Mouse (Mus musculus) NIH3T3 (cell line): ENCODE data around the gene Dennd4a.
A peak's percentile ranks its signal among the peaks of the same experiment; 100 is the strongest.
"Not testable (repeated sequence)": the region's sequence is repeated elsewhere in the genome, so short reads cannot be mapped to it uniquely, and the experiment has no call there.

Experiments
- DNase-seq: peaks from one replicate; pipeline ENCODE4 v3.0.0-alpha.2; 2012; ENCODE audit warnings: low read depth

Dennd4a gene

DNA sequence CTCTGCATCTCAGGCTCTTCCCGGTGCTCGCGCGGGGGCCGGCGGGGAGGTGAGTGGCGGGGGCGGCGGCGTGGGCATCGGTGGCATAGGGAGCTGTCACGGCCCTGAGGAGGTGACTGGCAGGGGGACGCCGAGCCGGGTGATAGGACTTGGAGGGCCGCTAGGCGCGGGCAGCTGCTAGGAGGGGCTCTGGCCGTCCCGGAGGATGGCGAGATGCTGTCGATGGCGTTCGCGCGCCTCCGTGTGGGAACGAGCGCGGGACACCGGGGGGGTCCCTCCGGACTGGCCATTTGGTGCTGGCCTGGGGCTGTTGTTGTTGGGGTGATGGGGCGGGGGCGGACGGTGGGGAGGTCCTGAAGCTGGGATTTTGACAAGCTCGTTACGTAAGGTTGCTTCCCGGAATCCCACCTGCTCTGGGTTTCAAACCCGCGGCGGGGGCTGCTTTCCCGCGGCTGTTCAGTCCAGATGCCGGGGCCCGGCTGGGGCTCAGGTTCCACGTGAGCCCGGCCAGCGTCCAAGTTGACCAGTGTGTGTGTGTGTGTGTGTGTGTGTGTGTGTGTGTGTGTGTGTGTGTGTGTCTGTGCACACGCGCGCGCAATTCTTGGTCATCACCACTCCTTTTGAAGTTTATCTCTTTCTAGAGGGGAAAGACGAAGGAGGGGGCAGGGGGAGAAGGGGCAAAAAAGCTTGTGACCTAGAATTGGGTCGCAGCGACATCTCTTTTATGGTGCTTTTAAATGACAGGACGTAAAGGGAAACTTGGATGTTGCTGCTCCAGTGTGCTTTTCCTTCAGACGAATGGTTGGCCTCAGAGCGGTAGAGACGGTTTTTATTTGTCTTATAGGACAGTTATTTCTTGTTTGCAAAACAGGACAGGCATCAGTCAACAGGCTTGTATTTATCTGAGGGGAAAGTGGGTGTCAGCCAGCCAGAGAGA, 666 bp downstream of the Dennd4a start:
- DNase-seq: peak; percentile 79

DNA sequence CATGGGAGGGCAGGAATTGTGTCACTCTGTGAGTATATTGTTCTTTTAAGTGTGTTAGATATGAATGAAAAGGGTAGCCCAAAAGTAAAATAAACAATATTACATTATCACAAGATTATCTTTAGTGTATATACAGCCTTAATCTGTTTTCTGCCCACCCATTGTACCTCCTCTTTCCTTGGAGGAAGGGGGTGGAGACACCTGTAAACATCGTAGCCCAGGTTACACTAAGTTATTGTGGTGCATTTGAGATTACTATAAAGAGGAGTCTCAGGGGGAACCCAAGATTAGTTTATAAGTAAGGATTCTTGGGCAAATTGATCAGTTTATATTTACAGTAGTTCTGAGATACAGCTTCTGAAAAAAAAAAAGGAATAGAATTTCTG, 1.3 kb downstream of the Dennd4a start:
- DNase-seq: no peak

DNA sequence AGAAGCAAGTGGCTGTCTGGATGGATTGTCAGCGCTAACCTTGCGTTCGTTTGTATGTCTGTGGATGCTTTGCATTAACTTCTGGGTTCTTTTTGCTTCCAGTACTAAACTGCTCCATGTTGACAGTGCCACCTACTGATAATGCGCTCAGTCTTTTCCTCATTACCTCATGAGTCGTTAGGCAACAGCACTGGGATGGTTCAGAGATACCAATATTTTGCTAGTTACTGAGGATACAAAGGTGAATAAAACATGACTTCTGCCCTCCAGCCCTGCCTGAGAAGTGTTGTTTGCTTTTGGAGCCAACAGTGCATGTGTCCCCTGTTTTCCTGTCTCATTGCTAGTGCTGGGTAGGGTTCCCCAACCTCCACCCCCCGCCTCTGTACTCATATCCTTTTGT, 3.1 kb downstream of the Dennd4a start:
- DNase-seq: no peak

DNA sequence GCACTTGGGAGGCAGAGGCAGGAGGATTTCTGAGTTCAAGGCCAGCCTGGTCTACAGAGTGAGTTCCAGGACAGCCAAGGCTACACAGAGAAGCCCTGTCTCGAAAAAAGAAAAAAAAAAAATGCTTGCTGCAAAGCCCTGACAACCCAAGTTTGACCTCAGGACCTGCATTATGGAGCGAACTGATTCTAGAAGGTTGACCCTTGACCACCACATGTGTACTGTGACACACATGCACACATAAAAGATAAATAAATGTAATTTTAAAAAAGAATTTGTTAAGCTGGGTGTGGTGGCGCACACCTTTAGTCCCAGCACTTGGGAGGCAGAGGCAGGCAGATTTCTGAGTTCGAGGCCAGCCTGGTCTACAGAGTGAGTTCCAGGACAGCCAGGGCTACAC, 8.5 kb downstream of the Dennd4a start:
- not testable (repeated sequence) for DNase-seq

DNA sequence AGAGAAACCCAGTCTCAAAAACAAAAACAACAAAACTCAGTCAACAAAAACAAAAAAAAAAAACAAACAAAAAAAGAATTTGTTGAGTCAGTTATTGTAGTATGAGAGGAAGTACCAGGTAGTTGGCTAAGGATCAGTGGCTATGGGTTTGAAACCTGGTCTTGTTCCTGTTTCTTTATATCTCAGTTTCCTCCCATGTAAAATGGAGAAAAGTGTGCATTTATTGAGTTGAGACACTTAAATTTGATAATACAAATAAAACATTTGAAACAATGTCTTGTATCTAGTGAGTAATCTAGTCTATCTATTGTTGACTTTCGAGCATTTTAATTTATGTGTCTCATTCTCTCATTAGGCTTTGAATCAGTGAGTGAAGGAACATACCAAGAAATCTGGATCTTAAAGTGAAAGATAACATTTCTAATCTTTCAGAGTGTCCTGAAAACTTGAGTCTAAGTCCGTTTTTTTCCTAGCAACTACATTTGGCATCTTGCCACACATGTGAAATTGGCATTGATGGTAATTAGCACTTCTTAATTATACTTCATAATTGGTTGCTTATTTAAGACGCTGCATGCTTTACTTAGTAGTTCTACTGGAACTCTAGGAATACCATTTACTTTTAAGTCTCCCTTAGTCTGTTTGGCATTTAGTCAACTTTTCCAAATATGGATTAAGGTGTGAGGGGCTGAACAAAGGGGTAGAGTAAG, 9.1 kb downstream of the Dennd4a start:
- no peak for DNase-seq

DNA sequence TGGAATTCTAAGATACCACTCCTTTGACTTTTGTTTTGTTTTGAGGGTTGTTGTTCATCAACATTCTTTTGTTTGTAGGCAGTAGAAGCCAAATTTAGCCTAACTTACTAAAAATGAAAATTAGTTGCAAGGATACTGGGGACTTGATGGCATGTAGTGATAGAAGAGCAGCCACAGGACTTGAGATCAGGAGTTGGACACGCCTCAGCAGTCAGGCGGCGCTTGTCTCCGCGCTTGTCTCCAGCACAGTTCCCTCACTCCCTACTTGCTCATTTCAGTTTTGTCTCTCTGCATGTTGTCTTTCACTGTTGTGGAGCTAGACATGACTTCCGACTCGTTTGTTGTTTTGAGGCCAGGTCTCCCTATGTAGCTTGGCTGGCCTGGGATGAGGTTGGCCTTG, 11.1 kb downstream of the Dennd4a start:
- no peak for DNase-seq

DNA sequence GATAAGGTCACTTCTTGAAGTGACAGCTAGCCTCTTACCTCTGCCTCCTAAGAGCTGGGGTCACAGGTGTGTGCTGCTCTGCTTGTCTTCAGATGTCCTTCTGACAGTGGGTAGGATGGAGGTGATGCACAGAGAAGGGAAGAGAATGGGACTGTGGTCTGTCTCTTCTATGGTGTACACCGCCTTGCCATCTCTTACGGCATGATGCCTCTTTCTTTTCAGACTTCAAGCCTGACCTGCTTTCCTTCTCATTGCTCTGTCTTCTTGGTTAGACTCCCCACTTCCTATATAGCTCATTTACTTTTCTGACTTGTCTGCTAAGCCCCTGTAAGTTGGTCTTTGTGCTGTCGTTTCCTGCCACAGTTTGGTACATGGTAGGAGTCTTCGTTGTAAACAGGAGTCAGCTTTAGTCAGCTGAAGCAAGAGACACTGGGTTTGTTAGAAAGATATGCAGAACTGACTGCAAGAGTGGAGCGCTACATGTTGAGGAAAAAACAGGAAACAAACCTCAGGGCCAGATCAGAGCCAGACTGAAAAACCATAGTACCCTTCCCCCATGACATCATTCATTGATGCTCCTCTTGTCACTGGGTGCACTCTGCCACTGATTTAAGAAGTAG, 13.4 kb downstream of the Dennd4a start:
- no peak for DNase-seq

DNA sequence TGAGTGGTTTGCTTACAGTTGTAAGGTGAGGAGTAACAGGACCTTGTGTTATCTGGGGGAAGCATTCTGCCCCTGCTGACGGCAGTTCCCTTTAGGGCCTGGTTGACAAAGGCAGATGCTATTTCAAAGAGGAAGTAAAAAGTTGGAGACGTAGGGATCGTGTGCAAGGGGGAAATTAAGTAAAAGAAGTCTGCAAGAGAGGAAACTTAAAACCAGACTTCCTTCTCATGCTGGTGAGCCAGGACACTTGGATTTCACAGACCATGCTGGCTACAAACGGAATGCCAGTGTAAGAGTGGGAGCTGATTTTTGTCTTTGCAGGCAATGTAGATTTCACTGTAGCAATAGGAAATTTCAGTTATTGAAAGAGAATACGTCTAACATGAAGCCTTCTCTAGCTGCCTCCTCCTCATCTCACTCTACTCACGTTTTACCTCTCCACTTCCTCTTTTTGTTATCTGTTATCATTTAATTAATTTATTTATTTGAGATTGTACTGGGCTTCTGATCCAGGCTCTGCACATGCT, 19.0 kb downstream of the Dennd4a start:
- no peak for DNase-seq

DNA sequence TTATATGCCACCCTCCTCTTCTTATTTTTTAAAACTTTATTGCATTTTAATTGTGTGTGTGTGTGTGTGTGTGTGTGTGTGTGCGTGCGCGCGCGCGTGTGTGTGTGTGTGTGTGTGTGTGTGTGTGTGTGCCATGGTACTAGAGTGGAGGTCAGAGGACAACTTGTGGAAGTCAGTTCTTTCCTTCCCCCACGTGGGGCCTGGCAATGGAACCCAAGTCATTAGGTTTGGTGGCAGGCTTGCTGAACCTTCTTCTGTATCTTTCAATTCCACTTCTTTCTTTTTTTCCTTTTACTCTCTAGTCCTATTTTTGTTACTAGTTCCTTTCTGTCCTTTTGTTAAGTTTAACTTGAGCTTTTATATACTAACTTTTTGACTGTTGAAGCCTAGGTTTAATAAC, 19.5 kb downstream of the Dennd4a start:
- DNase-seq: no peak

DNA sequence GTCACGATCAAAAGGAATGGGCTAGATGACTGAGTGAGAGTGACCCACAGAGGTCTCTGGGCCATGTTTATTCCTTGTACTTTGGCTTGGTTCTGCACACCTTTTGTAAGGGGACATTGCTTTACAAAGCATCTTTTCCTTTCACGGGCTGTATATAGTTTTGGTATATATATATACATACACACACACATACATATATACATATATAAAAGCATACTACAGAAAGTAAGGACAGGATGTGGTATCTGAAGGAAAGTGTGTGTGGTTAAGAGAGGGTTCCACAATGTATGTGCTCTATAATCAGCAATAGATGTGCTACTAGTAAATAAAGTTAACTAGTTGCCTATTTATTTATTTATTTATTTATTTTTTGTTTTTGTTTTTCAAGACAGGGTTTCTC, 20.6 kb downstream of the Dennd4a start:
- DNase-seq: no peak

DNA sequence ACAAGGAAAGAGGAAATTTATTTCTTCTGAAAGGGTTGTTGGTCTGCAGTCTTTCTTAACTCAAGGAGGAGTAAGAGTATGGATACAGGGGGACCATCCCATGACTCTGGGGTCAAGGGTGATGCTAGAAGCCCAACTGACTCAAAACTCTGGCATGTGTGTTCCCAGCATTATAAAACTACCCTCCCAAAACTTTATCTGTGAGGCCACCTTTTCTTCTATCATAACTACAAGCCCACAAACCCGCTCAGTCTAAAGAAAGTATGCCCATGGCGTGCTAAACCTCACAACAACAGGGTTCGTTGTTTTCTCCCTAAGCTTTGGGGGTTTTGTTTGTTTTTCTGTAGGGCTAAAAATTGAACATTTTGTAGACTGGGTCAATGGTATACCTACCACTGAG, 23.3 kb downstream of the Dennd4a start:
- no peak for DNase-seq

DNA sequence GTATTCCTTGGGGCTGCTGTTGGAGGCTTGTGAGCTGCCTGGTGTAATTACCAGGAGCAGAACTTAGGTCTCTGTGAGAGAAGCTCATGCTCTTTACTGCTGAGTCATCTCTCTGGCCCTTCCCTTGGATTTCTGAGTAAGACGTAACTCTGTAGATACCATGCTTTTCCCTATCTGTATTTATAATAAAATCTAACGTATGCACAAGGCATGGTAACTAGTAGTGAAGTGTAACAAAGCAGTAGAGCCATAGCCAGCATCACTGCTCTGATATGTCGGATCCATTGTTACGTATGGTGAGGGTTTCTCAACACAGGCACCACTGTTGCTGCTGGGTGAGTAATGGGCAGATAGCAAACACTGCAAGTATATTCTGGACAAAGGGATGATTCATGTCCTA, 34.2 kb downstream of the Dennd4a start:
- peak; percentile 66 for DNase-seq

DNA sequence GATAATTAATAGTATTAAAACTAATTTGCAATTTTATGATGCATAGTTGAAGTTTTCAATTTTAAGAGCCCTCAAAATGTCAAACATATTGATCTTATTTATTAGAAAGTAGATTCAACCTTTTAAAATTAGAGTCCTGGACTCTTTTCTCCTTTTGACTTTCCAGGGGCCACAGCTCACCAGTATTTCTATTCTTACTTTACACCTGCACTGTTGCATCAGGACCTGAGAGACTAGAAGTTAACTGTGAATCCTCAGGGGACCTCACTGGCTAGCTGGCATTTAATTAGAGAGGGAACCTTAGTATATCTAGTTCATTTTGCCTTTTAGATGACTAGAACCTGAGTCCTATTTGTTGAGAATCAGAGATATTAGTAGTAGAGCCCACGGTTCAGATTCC, 38.4 kb downstream of the Dennd4a start:
- DNase-seq: no peak

DNA sequence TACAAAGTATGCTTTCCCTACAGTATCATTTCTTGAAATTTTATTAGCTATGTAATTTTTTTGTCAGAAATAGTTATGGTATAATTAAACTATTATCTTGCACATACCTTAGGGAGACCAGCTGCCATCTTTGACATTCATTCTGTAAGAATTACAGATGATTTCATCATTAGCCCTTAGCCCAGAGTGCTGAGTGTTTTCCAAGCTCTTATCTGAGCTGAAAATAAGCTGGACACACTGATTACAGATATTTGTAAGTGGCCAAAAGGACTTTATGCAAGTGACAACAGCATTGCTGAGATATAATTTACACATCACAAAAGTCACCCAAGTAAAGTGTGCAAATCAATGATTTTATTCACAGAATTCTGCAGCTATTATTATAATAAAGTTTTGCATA, 48.9 kb downstream of the Dennd4a start:
- no peak for DNase-seq

DNA sequence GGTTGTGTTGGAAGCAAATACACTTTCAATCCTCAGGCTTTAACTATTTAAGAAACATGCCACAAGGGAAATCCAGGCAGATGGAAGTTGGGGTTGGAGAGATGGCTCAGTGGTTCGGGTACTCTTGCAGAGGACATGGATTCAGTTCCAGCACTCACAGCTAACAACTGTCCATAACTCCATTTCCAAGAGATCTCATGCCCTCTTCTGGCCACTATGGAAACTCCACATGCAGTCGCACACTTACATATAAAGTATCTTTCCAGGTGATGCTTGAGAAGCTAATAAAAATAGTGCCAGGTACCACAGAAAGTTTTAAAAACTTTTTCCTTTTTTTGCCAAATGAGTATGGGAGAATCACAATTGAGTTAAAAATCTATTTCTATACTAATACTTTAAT, 51.5 kb downstream of the Dennd4a start:
- peak; percentile 14 for DNase-seq

DNA sequence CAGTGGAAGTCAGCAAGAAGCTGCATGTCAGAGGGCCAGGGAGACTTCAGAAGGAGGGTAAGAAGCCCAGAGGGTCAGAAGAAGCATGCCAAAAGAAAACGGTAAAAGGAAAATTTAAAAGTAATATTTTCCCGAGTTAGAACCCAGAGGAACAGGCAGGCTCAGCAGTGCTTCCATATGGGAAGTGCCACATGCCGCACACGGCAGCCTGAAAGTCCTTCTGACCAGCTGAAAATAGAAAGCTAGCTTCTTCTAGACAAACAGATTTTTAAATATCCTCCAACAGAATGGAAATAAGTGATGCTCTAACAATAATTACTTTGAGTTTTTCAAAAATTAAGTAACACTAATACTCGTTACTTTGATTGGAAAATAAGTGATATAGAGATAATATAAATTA, 74.9 kb downstream of the Dennd4a start:
- no peak for DNase-seq

DNA sequence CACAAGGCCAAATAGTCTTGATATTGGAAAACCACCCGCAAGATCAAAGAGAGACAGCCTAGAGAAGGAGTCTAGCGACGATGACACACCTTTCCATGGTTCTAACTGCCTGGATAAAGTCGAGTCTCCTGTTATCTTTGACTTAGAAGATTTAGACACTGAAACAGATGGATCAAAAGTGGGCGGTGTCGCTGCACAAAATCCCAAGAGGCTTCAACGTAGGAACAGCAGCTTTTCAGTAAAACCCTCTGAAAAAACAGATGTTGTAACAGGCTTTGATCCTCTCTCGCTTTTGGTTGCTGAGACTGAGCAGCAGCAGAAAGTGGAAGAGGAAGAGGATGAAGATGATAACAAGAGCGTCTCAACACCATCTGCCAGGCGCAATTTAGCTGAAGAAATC, 85.5 kb downstream of the Dennd4a start:
- DNase-seq: no peak

DNA sequence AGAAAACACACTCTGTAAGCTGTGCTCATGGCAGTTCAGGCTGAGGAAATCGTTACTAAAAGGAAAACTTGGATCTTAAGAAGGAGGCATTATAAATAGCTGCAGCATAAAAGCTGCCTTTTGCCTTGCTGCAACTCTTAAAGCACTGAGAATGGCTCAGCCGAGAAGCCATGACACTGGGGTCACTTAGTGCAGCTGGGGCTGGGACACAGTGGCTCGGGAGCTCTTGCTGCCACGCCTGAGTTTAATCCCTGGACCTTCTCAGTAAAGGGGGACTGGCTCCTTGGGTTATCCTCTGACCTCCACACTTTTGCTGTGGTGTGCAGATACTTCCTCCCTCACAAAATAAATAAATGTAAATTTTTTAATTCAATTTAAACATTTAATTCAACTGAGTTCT, 91.7 kb downstream of the Dennd4a start:
- no peak for DNase-seq

DNA sequence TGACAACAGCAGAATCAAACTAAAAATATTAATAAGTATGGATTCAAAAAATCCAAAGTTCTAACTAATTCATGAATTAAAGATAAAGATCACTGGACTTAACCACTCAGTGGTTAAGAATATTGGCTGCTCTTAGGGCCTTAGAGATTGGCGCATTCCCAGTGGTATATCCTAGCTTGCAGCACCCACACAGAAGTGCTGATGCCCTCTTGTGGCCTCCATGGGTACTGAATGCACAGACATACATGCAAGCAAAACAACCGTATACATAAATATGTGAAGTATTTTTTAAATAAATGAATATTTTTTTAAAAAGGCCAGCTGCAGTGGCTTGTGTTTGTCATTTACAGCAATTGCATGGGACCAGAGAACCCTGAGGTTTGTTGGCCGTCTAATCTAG, 92.2 kb downstream of the Dennd4a start:
- peak; percentile 90 for DNase-seq

DNA sequence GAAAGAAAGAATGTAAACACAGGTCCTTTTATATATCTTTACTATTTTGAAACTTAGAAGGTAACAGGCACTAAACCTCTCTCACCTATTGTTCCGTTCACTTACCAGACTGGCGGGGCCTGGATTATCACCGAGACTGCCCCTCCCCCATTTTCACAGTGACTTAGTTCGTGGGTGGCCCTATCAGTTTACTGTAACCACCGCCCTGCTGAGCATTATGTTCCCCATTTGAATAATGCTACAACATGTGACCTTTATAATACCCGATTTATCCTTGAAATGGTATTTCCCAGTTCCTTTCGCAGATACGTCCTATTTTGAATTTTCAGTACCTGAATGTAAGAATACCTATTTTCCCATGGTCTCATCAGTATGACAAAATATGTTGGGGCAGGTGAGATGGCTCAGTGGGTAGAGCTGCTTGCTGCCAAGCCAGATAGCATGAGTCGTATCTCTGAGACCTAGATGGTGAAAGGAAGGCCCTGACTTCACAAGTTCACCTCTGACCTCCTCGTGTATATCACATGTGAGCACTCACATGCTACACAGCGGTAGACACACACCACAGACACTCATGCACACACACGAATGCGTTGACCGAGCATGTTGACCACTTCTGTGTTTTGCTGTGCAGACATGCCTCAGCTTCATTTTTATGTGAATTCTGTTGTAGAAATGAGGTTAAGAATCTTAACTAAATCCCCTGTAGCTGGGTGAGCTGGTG, 93.9 kb downstream of the Dennd4a start:
- no peak for DNase-seq

DNA sequence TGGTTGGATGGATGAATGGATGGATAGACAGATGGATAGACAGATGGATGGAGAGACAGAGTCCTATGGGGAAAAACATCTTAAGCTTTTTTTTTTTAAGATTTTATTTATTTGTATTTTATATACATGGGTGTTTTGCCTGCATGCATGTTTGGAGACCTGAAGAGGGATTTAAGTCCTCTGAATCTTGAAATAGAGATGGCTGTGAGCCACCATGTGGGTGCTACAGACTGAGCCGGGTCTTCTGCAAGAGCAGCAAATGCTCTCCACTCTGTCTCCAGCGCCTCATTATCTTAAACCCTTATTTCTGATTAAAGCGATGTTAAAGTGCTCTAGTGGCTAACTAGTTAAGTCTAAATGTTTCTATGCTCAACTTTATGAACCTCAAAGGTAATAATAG, 96.3 kb downstream of the Dennd4a start:
- no peak for DNase-seq

DNA sequence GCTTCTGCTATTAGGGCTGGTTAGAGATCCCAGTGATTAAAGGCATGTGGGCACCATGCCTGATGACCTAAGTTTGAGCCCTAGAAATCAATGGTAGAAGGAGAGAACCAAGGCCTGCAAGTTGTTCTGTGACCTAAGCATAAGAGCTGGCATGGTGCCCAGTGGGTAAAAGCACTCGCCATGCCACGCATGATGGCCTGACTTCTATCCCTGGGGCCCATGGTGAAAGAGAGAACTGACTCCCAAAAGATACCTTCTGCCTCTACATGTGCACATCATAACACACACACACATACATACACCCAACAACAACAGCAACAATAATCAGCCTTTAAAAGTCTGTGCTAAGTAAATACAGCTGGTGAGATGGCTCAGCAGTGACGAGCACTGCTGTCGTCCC, 102.3 kb downstream of the Dennd4a start:
- DNase-seq: no peak
